Mouse (Mus musculus) hindbrain, postnatal 0 days (tissue): ENCODE measurements at regions not wholly inside any gene's neighbourhood (a gene's known extent, or its start where the extent isn't known, plus 50 kb on each side); places are given as distances from the start of the nearest gene placed in this dataset.
A peak's percentile ranks its signal among the peaks of the same experiment; 100 is the strongest.

Source experiments
- ATAC-seq: fragments of 200-750 bp; cut with Nextera tagmentation; 2 replicates; pipeline ENCODE4 v1.8.0; 2017; ENCODE audit warnings: mild to moderate bottlenecking, moderate TSS enrichment, moderate library complexity
- DNase-seq: peaks from one replicate; pipeline ENCODE4 v3.0.0-alpha.2; 2015; ENCODE audit warnings: low spot score
- H3K27ac ChIP-seq: fragments of 300-500 bp; sonication (generic); 2 replicates; pipeline ENCODE4 v1.5.1; 2014; ENCODE audit warnings: mild to moderate bottlenecking
- H3K27me3 ChIP-seq: fragments of 300-500 bp; sonication (generic); 2 replicates; pipeline ENCODE4 v1.6.1; 2014; ENCODE audit warnings: low read length, mixed read lengths; ENCODE audit not compliant: insufficient read depth
- H3K36me3 ChIP-seq: fragments of 300-500 bp; sonication (generic); 2 replicates; pipeline ENCODE4 v1.6.1; 2014; ENCODE audit warnings: low read length, mixed read lengths; ENCODE audit not compliant: insufficient read depth
- H3K4me1 ChIP-seq: fragments of 300-500 bp; sonication (generic); 2 replicates; pipeline ENCODE4 v1.6.1; 2014; ENCODE audit warnings: antibody characterized with exemption, low read length, mixed read lengths; ENCODE audit not compliant: insufficient read depth
- H3K4me2 ChIP-seq: fragments of 300-500 bp; sonication (generic); 2 replicates; pipeline ENCODE4 v1.6.1; 2014; ENCODE audit warnings: low read depth, mild to moderate bottlenecking, low read length, moderate library complexity, mixed read lengths
- H3K4me3 ChIP-seq: fragments of 300-500 bp; sonication (generic); 2 replicates; pipeline ENCODE4 v1.5.1; 2014; ENCODE audit warnings: low read length
- H3K9ac ChIP-seq: fragments of 300-500 bp; sonication (generic); replicated peaks from 2 replicates; pipeline ENCODE4 v1.6.1; 2014; ENCODE audit warnings: mild to moderate bottlenecking, low read length, moderate library complexity, mixed read lengths
- H3K9me3 ChIP-seq: fragments of 300-500 bp; sonication (generic); 2 replicates; pipeline ENCODE4 v1.6.1; 2016; ENCODE audit warnings: low read length, mixed read lengths
- CTCF ChIP-seq: IDR thresholded peaks from 2 replicates; pipeline ENCODE4 v1.5.1; 2016; ENCODE audit warnings: antibody characterized with exemption, control low read depth, low read depth
- WGBS: fragments of 180-500 bp; shearing (Covaris S2); extraction: QIAGEN DNeasy Blood & Tissue Kit; methylation state at CpG from one replicate; pipeline ENCODE4 v1.1.7; 2014; 5-methylcytosine and 5-hydroxymethylcytosine counted together

GRCm38 (mm10) chr6:140883651-140884050, 154.6 kb downstream of the Gm11077 start:
- H3K4me1 ChIP-seq: no peaks in the 10 kb centered on the region
- no peak overlapping the region for H3K9ac ChIP-seq
- no peak overlapping the region for H3K4me3 ChIP-seq
- TF ChIP-seq CTCF: no peak
- H3K27me3 ChIP-seq: no peaks in the 10 kb centered on the region
- no peak overlapping the region for H3K4me2 ChIP-seq
- no peak for ATAC-seq
- H3K36me3 ChIP-seq: no peaks in the 10 kb centered on the region
- no peak overlapping the region for H3K27ac ChIP-seq
- no peak for DNase-seq
- H3K9me3 ChIP-seq: no peaks in the 10 kb centered on the region

- 0 out of 2 replicates have a peak overlapping the region, but pooled peaks have one; percentile 10 for H3K4me2 ChIP-seq
- H3K9ac ChIP-seq: no peak overlapping the region
- ATAC-seq (peak; percentile 45; the same call in 1 of the 2 replicates), DNase-seq (peak; percentile 32)
- no peaks in the 10 kb centered on the region for H3K27me3 ChIP-seq
- no peaks in the 10 kb centered on the region for H3K36me3 ChIP-seq
- no peaks in the 10 kb centered on the region for H3K9me3 ChIP-seq
- H3K4me3 ChIP-seq: no peak overlapping the region
- no peak for TF ChIP-seq CTCF
- 52% methylated on average over 11 of the region's 11 CpGs for WGBS
- H3K4me1 ChIP-seq: 0 out of 2 replicates have a peak, but pooled peaks cover 4% of the 10 kb centered on the region
- no peak overlapping the region for H3K27ac ChIP-seq
These were observed 159.5 kb downstream of the Gm11077 start for GRCm38 (mm10) chr6:140888610-140889009.

- TF ChIP-seq CTCF: no peak
- Histone ChIP-seq H3K27ac (no peak overlapping the region; the same call in 1 of the 2 replicates), H3K27me3 (no peaks in the 10 kb centered on the region), H3K9me3 (no peaks in the 10 kb centered on the region), H3K4me3 (no peak overlapping the region), H3K4me2 (no peak overlapping the region), H3K36me3 (no peaks in the 10 kb centered on the region), H3K4me1 (0 out of 2 replicates have a peak, but pooled peaks cover 4% of the 10 kb centered on the region), H3K9ac (no peak overlapping the region)
- 54% methylated on average over 5 of the region's 5 CpGs for WGBS
- ATAC-seq: peak; percentile 40; the same call in 1 of the 2 replicates
- peak; percentile 27 for DNase-seq
These were observed 161.0 kb downstream of the Gm11077 start for GRCm38 (mm10) chr6:140890060-140890459.

GRCm38 (mm10) chr6:140890591-140890990, 161.5 kb downstream of the Gm11077 start:
- TF ChIP-seq CTCF: no peak
- ATAC-seq (no peak), DNase-seq (no peak)
- Histone ChIP-seq H3K4me3 (no peak overlapping the region), H3K4me2 (no peak overlapping the region), H3K9me3 (no peaks in the 10 kb centered on the region), H3K36me3 (no peaks in the 10 kb centered on the region), H3K9ac (no peak overlapping the region), H3K27ac (no peak overlapping the region), H3K27me3 (no peaks in the 10 kb centered on the region), H3K4me1 (0 out of 2 replicates have a peak, but pooled peaks cover 4% of the 10 kb centered on the region)
- 61% methylated on average over 2 of the region's 2 CpGs for WGBS

- no peak overlapping the region for H3K4me2 ChIP-seq
These were observed 165.4 kb downstream of the Gm11077 start for GRCm38 (mm10) chr6:140894467-140894866.

GRCm38 (mm10) chr6:140895441-140895840, 166.4 kb downstream of the Gm11077 start:
- Histone ChIP-seq H3K36me3 (no peaks in the 10 kb centered on the region), H3K27me3 (no peaks in the 10 kb centered on the region), H3K4me1 (0 out of 2 replicates have a peak, but pooled peaks cover 4% of the 10 kb centered on the region), H3K27ac (no peak overlapping the region), H3K9me3 (no peaks in the 10 kb centered on the region), H3K9ac (no peak overlapping the region), H3K4me3 (no peak overlapping the region), H3K4me2 (no peak overlapping the region)
- ATAC-seq (no peak), DNase-seq (no peak)
- WGBS: 61% methylated on average over 2 of the region's 2 CpGs
- TF ChIP-seq CTCF: no peak

More at GRCm38 (mm10) chr6:140894467-140894866, 165.4 kb downstream of the Gm11077 start:
- no peak for TF ChIP-seq CTCF
- Histone ChIP-seq H3K36me3 (no peaks in the 10 kb centered on the region), H3K27me3 (no peaks in the 10 kb centered on the region), H3K4me1 (0 out of 2 replicates have a peak, but pooled peaks cover 4% of the 10 kb centered on the region), H3K9me3 (no peaks in the 10 kb centered on the region), H3K27ac (no peak overlapping the region), H3K4me3 (no peak overlapping the region), H3K9ac (no peak overlapping the region)
- ATAC-seq (no peak), DNase-seq (peak; percentile 27)
- 33% methylated on average over 11 of the region's 11 CpGs for WGBS

- whole genome bisulfite sequencing: 18% methylated on average over 8 of the region's 8 CpGs
- H3K4me2 ChIP-seq: peak overlapping the region; percentile 32; the same call in 1 of the 2 replicates
- H3K27me3 ChIP-seq: no peaks in the 10 kb centered on the region
- H3K9me3 ChIP-seq: no peaks in the 10 kb centered on the region
- DNase-seq: peak; percentile 31
- H3K9ac ChIP-seq: no peak overlapping the region
- H3K4me3 ChIP-seq: no peak overlapping the region
- no peak overlapping the region for H3K27ac ChIP-seq
- H3K36me3 ChIP-seq: no peaks in the 10 kb centered on the region
- ATAC-seq: no peak
- no peaks in the 10 kb centered on the region for H3K4me1 ChIP-seq
- no peak for TF ChIP-seq CTCF
These were observed 168.0 kb downstream of the Gm11077 start for GRCm38 (mm10) chr6:140897111-140897510.
